Mouse (Mus musculus): ENCODE data around the gene Klhl21. TPM values are rescaled to one million over a fixed set of nuclear protein-coding genes. Genes with fewer than 3 reads are reported as not detected.

Klhl21 gene
- polyA plus RNA-seq, 1 experiment = 10.7 TPM

- H3K27ac ChIP-seq (ENCODE audit: insufficient read depth, low read length) = no peak overlapping the region
- 0 out of 2 replicates have a peak, but pooled peaks cover under 1% of the 10 kb centered on the region for H3K4me1 ChIP-seq (ENCODE audit: control insufficient read depth, insufficient read depth, low read length)
- TF ChIP-seq CTCF (IDR thresholded peaks at IDR 0.05; ENCODE audit: borderline replicate concordance, insufficient read depth, low read length) (peak; percentile 98), POLR2A (IDR thresholded peaks at IDR 0.05; ENCODE audit: low read depth, low read length) (no peak)
- H3K4me3 ChIP-seq (ENCODE audit: insufficient read depth, low read length) = no peak overlapping the region
Observed at GRCm38 (mm10) chr4:151981363-151981762, 27.2 kb upstream of the Klhl21 start.

- Histone ChIP-seq H3K27ac (ENCODE audit: insufficient read depth, low read length) (no peak overlapping the region), H3K4me1 (ENCODE audit: control insufficient read depth, insufficient read depth, low read length) (0 out of 2 replicates have a peak, but pooled peaks cover 5% of the 10 kb centered on the region), H3K4me3 (ENCODE audit: insufficient read depth, low read length) (no peak overlapping the region)
- TF ChIP-seq CTCF (IDR thresholded peaks at IDR 0.05; ENCODE audit: borderline replicate concordance, insufficient read depth, low read length) (no peak), POLR2A (IDR thresholded peaks at IDR 0.05; ENCODE audit: low read depth, low read length) (no peak)
Observed at GRCm38 (mm10) chr4:151983043-151983442, 25.6 kb upstream of the Klhl21 start.

GRCm38 (mm10) chr4:151983560-151983959, 25.0 kb upstream of the Klhl21 start:
- TF ChIP-seq POLR2A (IDR thresholded peaks at IDR 0.05; ENCODE audit: low read depth, low read length) (no peak), CTCF (IDR thresholded peaks at IDR 0.05; ENCODE audit: borderline replicate concordance, insufficient read depth, low read length) (no peak)
- Histone ChIP-seq H3K27ac (ENCODE audit: insufficient read depth, low read length) (no peak overlapping the region), H3K4me1 (ENCODE audit: control insufficient read depth, insufficient read depth, low read length) (0 out of 2 replicates have a peak, but pooled peaks cover 5% of the 10 kb centered on the region), H3K4me3 (ENCODE audit: insufficient read depth, low read length) (no peak overlapping the region)

- Histone ChIP-seq H3K4me3 (ENCODE audit: insufficient read depth, low read length) (no peak overlapping the region), H3K4me1 (ENCODE audit: control insufficient read depth, insufficient read depth, low read length) (peaks cover 5% of the 10 kb centered on the region; the same call in 1 of the 2 replicates), H3K27ac (ENCODE audit: insufficient read depth, low read length) (no peak overlapping the region)
- TF ChIP-seq POLR2A (IDR thresholded peaks at IDR 0.05; ENCODE audit: low read depth, low read length) = no peak
- no peak for TF ChIP-seq CTCF (IDR thresholded peaks at IDR 0.05; ENCODE audit: borderline replicate concordance, insufficient read depth, low read length)
Observed at GRCm38 (mm10) chr4:151985886-151986285, 22.7 kb upstream of the Klhl21 start.

- TF ChIP-seq CTCF (IDR thresholded peaks at IDR 0.05; ENCODE audit: borderline replicate concordance, insufficient read depth, low read length) (no peak), POLR2A (IDR thresholded peaks at IDR 0.05; ENCODE audit: low read depth, low read length) (no peak)
- Histone ChIP-seq H3K4me1 (ENCODE audit: control insufficient read depth, insufficient read depth, low read length) (peaks cover 5% of the 10 kb centered on the region; the same call in 1 of the 2 replicates), H3K4me3 (ENCODE audit: insufficient read depth, low read length) (no peak overlapping the region), H3K27ac (ENCODE audit: insufficient read depth, low read length) (no peak overlapping the region)
Observed at GRCm38 (mm10) chr4:151986650-151987049, 22.0 kb upstream of the Klhl21 start.

- Histone ChIP-seq H3K4me1 (ENCODE audit: control insufficient read depth, insufficient read depth, low read length) (peaks cover 5% of the 10 kb centered on the region; the same call in 1 of the 2 replicates), H3K27ac (ENCODE audit: insufficient read depth, low read length) (peak overlapping the region; percentile 55; the same call in 1 of the 2 replicates), H3K4me3 (ENCODE audit: insufficient read depth, low read length) (peak overlapping the region; percentile 61)
- TF ChIP-seq POLR2A (IDR thresholded peaks at IDR 0.05; ENCODE audit: low read depth, low read length) = 0 out of 2 replicates have a peak, but pooled peaks have one; percentile 17
- no peak for TF ChIP-seq CTCF (IDR thresholded peaks at IDR 0.05; ENCODE audit: borderline replicate concordance, insufficient read depth, low read length)
Observed at GRCm38 (mm10) chr4:151988014-151988341, 20.6 kb upstream of the Klhl21 start.

- H3K4me1 ChIP-seq (ENCODE audit: control insufficient read depth, insufficient read depth, low read length) = peaks cover 9% of the 10 kb centered on the region; the same call in 1 of the 2 replicates
- H3K4me3 ChIP-seq (ENCODE audit: insufficient read depth, low read length) = peak within 1 kb of the TSS; percentile 61
Observed at GRCm38 (mm10) chr4:151988342-151989109, 20.1 kb upstream of the Klhl21 start, which contains the start of gene Thap3. Thap3 (minus strand) TSS chr4:151988997.

GRCm38 (mm10) chr4:151989110-151989488, 19.5 kb upstream of the Klhl21 start:
- Histone ChIP-seq H3K27ac (ENCODE audit: insufficient read depth, low read length) (peak overlapping the region; percentile 55; the same call in 1 of the 2 replicates), H3K4me3 (ENCODE audit: insufficient read depth, low read length) (no peak overlapping the region), H3K4me1 (ENCODE audit: control insufficient read depth, insufficient read depth, low read length) (peaks cover 10% of the 10 kb centered on the region; the same call in 1 of the 2 replicates)
- TF ChIP-seq CTCF (IDR thresholded peaks at IDR 0.05; ENCODE audit: borderline replicate concordance, insufficient read depth, low read length) (no peak), POLR2A (IDR thresholded peaks at IDR 0.05; ENCODE audit: low read depth, low read length) (no peak)

More at GRCm38 (mm10) chr4:151988342-151989109, 20.1 kb upstream of the Klhl21 start, which contains the start of gene Thap3:
- TF ChIP-seq POLR2A (IDR thresholded peaks at IDR 0.05; ENCODE audit: low read depth, low read length) (peak; percentile 54), CTCF (IDR thresholded peaks at IDR 0.05; ENCODE audit: borderline replicate concordance, insufficient read depth, low read length) (no peak)
- H3K27ac ChIP-seq (ENCODE audit: insufficient read depth, low read length) = peak within 1 kb of the TSS; percentile 55

GRCm38 (mm10) chr4:151992091-151992490, 16.5 kb upstream of the Klhl21 start:
- no peak overlapping the region for H3K27ac ChIP-seq (ENCODE audit: insufficient read depth, low read length)
- TF ChIP-seq POLR2A (IDR thresholded peaks at IDR 0.05; ENCODE audit: low read depth, low read length) (no peak), CTCF (IDR thresholded peaks at IDR 0.05; ENCODE audit: borderline replicate concordance, insufficient read depth, low read length) (no peak)
- H3K4me1 ChIP-seq (ENCODE audit: control insufficient read depth, insufficient read depth, low read length) = peaks cover 5% of the 10 kb centered on the region; the same call in 1 of the 2 replicates
- H3K4me3 ChIP-seq (ENCODE audit: insufficient read depth, low read length) = no peak overlapping the region

- TF ChIP-seq CTCF (IDR thresholded peaks at IDR 0.05; ENCODE audit: borderline replicate concordance, insufficient read depth, low read length) = no peak
- TF ChIP-seq POLR2A (IDR thresholded peaks at IDR 0.05; ENCODE audit: low read depth, low read length) = no peak
- no peak overlapping the region for H3K4me3 ChIP-seq (ENCODE audit: insufficient read depth, low read length)
- H3K27ac ChIP-seq (ENCODE audit: insufficient read depth, low read length) = no peak overlapping the region
- H3K4me1 ChIP-seq (ENCODE audit: control insufficient read depth, insufficient read depth, low read length) = peaks cover 5% of the 10 kb centered on the region; the same call in 1 of the 2 replicates
Observed at GRCm38 (mm10) chr4:151993035-151993434, 15.6 kb upstream of the Klhl21 start.
